ENCODE assay signal across 26 mouse cellular contexts in genomic region chr9:32618544-32619120, GRCm38 (mm10). TPM values are rescaled to one million over a fixed set of nuclear protein-coding genes. Genes with fewer than 3 reads are reported as not detected.
DNase-seq lines count a peak whose midpoint lies in the region; ATAC-seq and TF ChIP-seq lines count a peak whose summit lies in the region.
"Had no signal": no experiment of that assay in that cellular context is flagged by ENCODE, and none has a peak within 500 bp of the region (broad histone marks: within the 10 kb centered on the region; RNA-seq: fewer than 3 reads in every experiment).

No protein-coding gene starts in this region.

- no peak overlapping the region for H3K9ac ChIP-seq in heart, embryonic 12.5 days
- no peak overlapping the region for H3K9ac ChIP-seq in lung, embryonic 14.5 days
- H3K9ac ChIP-seq: embryonic facial prominence, embryonic 13.5 days; forebrain, embryonic 15.5 days; heart, embryonic 13.5 days; liver, embryonic 13.5 days; neural tube, embryonic 15.5 days had no signal

- H3K4me1 ChIP-seq in heart, embryonic 12.5 days (replicated peaks): peaks cover 5% of the 10 kb centered on the region
- H3K4me1 ChIP-seq in lung, embryonic 14.5 days (ENCODE audit: insufficient read depth): peaks cover 3% of the 10 kb centered on the region; the same call in 1 of the 2 replicates
- peaks cover 7% of the 10 kb centered on the region for H3K4me1 ChIP-seq in brown adipose tissue, adult 24 weeks (ENCODE audit: control insufficient read depth, insufficient read depth, insufficient read length, low read length)
- H3K4me1 ChIP-seq: embryonic facial prominence, embryonic 13.5 days; forebrain, embryonic 15.5 days; liver, embryonic 13.5 days; neural tube, embryonic 15.5 days had no signal

- no peak for TF ChIP-seq CTCF in lung, embryonic 14.5 days (IDR thresholded peaks at IDR 0.05; ENCODE audit: low read depth)

- no peaks in the 10 kb centered on the region for H3K36me3 ChIP-seq in heart, embryonic 12.5 days
- H3K36me3 ChIP-seq in lung, embryonic 14.5 days (ENCODE audit: insufficient read depth): no peaks in the 10 kb centered on the region
- H3K36me3 ChIP-seq: embryonic facial prominence, embryonic 13.5 days; forebrain, embryonic 15.5 days; G1E; heart, embryonic 13.5 days; hindbrain, embryonic 10.5 days; liver, embryonic 13.5 days; neural tube, embryonic 15.5 days had no signal

- no peak overlapping the region for H3K4me3 ChIP-seq in heart, embryonic 12.5 days
- H3K4me3 ChIP-seq in lung, embryonic 14.5 days (ENCODE audit: low read depth, low read length): no peak overlapping the region
- H3K4me3 ChIP-seq in brown adipose tissue, adult 24 weeks (ENCODE audit: insufficient read depth, low read depth, low read length): no peak overlapping the region
- H3K4me3 ChIP-seq: embryonic facial prominence, embryonic 13.5 days; forebrain, embryonic 15.5 days; heart, embryonic 13.5 days; hindbrain, embryonic 10.5 days; liver, embryonic 13.5 days; neural tube, embryonic 15.5 days had no signal

- 0 out of 2 replicates have a peak, but pooled peaks cover 2% of the 10 kb centered on the region for H3K27me3 ChIP-seq in heart, embryonic 12.5 days (replicated peaks)
- no peaks in the 10 kb centered on the region for H3K27me3 ChIP-seq in lung, embryonic 14.5 days (ENCODE audit: insufficient read depth, low read length)
- H3K27me3 ChIP-seq: CH12.LX; embryonic facial prominence, embryonic 13.5 days; forebrain, embryonic 15.5 days; heart, embryonic 13.5 days; liver, embryonic 13.5 days; neural tube, embryonic 15.5 days; Patski had no signal

- WGBS in heart, embryonic 12.5 days: 73% methylated on average over 9 of the region's 9 CpGs
- WGBS in lung, embryonic 14.5 days: 73% methylated on average over 9 of the region's 9 CpGs

- H3K27ac ChIP-seq in heart, embryonic 12.5 days (ENCODE audit: poor library complexity, severe bottlenecking): no peak overlapping the region
- H3K27ac ChIP-seq in lung, embryonic 14.5 days (ENCODE audit: low read depth): no peak overlapping the region
- peak overlapping the region; percentile 85 for H3K27ac ChIP-seq in brown adipose tissue, adult 24 weeks (replicated peaks; ENCODE audit: low read depth, low read length)
- H3K27ac ChIP-seq: embryonic facial prominence, embryonic 13.5 days; forebrain, embryonic 15.5 days; heart, embryonic 13.5 days; hindbrain, embryonic 10.5 days; liver, embryonic 13.5 days; macrophage; neural tube, embryonic 15.5 days; stomach, postnatal 0 days had no signal

- no peak overlapping the region for H3K4me2 ChIP-seq in heart, embryonic 12.5 days
- H3K4me2 ChIP-seq in lung, embryonic 14.5 days: no peak overlapping the region
- H3K4me2 ChIP-seq: embryonic facial prominence, embryonic 13.5 days; forebrain, embryonic 15.5 days; heart, embryonic 13.5 days; liver, embryonic 13.5 days; neural tube, embryonic 15.5 days had no signal

- ATAC-seq in heart, embryonic 12.5 days (ENCODE audit: insufficient number of reproducible peaks, low FRiP score): no peak
- peak; percentile 66; the same call in 1 of the 2 replicates for ATAC-seq in lung, embryonic 14.5 days (ENCODE audit: insufficient read depth)
- ATAC-seq: forebrain, embryonic 15.5 days; hindbrain, embryonic 16.5 days; intestine, embryonic 16.5 days; Patski had no signal

- peak; percentile 77 for DNase-seq in heart, adult 8-10 months (ENCODE audit: low spot score)
- peak; percentile 66 for DNase-seq in lung, embryonic 14.5 days
- no peak for DNase-seq in lung, postnatal 25 days (ENCODE audit: low spot score)
- DNase-seq in lung, postnatal 36 days: peak; percentile 32
- no peak for DNase-seq in cerebellum, postnatal 36 days
- DNase-seq: adrenal gland, postnatal 36 days; cerebellum, adult 11-12 months; cerebellum, postnatal 10 days; gastrocnemius, postnatal 10 days; kidney, postnatal 25 days; liver, embryonic 13.5 days; right cerebral cortex, adult 18-20 months had no signal

- no peaks in the 10 kb centered on the region for H3K9me3 ChIP-seq in heart, embryonic 12.5 days (replicated peaks)
- H3K9me3 ChIP-seq in lung, embryonic 14.5 days (ENCODE audit: low read depth, low read length): no peaks in the 10 kb centered on the region
- H3K9me3 ChIP-seq: embryonic facial prominence, embryonic 13.5 days; forebrain, embryonic 15.5 days; heart, embryonic 13.5 days; hindbrain, embryonic 10.5 days; liver, embryonic 13.5 days; neural tube, embryonic 15.5 days had no signal

RNA-seq across cellular contexts. Expression of gene Ets1, which starts 17.4 kb away (rescaled TPM):
- total RNA-seq in heart, adult 8-10 months (2022): 10 to 100 TPM; 38.1 to 53.7 (median 46.6) TPM
- 65.6 and 68.1 TPM in 2 replicates for polyA plus RNA-seq in heart, embryonic 12.5 days (2016; fragmentation: Nextera tagmentation; extraction: Ambion mirVana)
- 79.2 and 87.6 TPM in 2 replicates for polyA plus RNA-seq in lung, embryonic 14.5 days (2014; fragmentation: Nextera tagmentation; extraction: Ambion mirVana)
- polyA plus RNA-seq in brown adipose tissue, adult 24 weeks (2012; ENCODE audit: insufficient read depth, insufficient read length, missing spikeins): 13.4 and 18.7 TPM in 2 replicates
- polyA plus RNA-seq: G1E had no signal

Comparison
In these comparisons a context has a peak if more than half of its experiments do, and no peak if none do; other contexts are left out.
1. DNase-seq: peak in heart, adult 8-10 months (single experiment), lung, embryonic 14.5 days (single experiment) and lung, postnatal 36 days (single experiment); none in lung, postnatal 25 days (single experiment) and cerebellum, postnatal 36 days (0 of 2).